Mouse (Mus musculus): Measurements from ENCODE around the gene Ripor2.

DNA sequence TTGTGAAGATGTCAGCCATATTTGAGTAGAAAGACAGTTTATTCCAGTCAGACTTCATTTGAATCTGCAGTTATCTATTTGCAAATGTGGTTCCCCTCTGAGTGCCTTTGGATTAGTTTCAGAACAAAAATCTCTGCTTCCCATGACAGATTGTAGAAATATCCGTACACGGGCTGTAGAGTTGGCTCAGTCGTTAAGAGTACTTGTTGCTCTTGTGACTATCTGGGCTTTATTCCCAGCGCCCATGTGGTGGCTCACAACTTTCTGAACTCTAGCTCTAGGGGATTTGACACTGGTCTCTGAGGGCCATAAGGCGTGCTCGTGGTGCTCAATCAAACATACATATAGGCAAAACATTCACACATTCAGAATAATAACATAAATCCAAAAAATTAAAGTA is 10.1 kb upstream of the Ripor2 start:
- TF ChIP-seq CTCF (IDR thresholded peaks at IDR 0.05; ENCODE audit: control insufficient read depth, insufficient read depth, low read length) (no peak), POLR2A (IDR thresholded peaks at IDR 0.05; ENCODE audit: borderline replicate concordance, control insufficient read depth, low read depth, low read length) (no peak)

All from bone marrow, adult 2 months (tissue).